Mouse (Mus musculus) adrenal gland, postnatal 10 days (tissue): ENCODE data around the gene Slc27a3. TPM values are rescaled to one million over a fixed set of nuclear protein-coding genes. Genes with fewer than 3 reads are reported as not detected.
"Not testable (repeated sequence)": the region's sequence is repeated elsewhere in the genome, so short reads cannot be mapped to it uniquely, and the experiment has no call there.

Experiments used
- DNase-seq: peaks from one replicate; pipeline ENCODE4 v3.0.0; 2021; ENCODE audit warnings: mixed read lengths
- total RNA-seq, 2 experiments: library from RNA; stranded (reverse); gene quantifications; 2 replicates each; pipeline ENCODE4 v1.2.3; 2021

The Slc27a3 gene
- total RNA-seq, 2 experiments from 2014 or later = 55.2 to 65.9 TPM

DNA sequence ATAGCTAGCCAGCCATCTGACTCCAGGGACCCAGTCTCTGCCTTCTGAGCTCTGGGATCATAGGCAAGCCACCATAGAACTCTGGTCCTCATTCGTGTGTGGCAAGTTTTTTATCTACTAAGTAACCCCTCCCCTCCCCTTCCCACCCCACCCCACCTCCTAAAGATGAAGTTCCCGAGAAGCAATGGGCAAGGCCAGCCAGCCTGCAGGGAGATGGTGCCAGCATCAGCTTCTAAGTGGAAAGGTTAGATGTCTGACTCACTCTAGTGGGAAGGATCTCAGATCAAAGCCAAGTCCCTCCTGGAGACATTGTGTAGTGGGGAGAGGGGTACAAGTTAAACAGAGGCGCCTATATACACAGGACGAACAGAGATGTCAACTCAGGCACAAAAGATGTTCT, 1.3 kb upstream of the Slc27a3 start:
- DNase-seq = peak; percentile 51

DNA sequence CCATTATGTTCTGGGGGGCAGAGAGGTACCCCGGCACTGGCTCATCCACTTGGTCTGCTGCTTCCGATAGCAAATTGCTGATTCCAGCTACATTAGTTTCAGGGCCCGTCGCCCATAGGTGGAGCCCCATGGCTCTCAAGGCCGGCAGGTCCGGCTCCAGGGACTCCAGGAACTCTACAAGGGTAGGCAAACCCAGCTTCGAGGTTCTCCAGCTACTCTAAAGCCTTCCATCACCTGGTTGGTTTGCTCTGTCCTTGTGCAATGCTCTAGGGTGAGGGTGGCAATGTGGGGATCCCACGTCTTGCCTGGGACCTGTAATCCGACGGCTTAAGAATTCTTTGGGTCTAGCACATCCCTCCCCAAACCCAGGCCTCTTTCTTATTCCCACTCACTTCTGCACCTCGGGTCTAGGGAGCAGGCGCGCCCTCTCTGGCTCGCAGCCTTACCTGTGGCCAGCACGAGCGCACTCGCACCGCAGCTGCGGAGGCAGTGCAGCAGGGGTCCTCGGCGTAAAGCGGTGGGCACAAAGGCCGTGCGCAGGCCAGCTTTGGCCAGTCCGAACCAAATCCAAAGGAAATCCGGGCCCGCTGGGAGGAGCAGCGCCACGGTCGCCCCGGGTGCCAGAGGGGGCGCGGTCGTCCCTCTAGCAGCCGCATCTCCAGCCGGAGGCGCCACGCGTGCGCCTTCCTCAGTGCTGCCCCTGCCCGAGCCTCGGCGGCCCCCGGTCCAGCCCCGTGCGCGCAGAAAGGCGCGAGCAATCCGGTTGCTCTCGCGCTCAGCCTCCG, 820 bp downstream of the Slc27a3 start:
- DNase-seq = peak; percentile 72

DNA sequence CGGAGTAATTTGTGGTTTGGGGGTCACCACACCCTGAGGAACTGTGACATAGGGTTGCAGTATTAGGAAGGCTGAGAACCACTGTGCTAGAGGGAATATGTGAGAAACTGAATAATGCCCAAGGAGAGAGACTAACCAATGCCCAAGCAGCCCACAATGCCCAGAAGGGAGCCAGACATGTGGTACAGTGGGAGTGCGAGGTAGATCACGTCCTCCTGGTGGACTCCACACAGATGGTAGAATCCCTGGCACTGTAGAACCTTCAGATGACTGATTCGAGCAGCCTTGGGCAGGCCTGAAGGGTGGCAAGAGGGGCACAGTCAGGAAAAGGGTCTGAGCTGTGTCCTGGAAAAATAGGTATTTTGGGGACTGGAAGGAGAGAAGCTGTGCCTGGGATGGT, 1.5 kb downstream of the Slc27a3 start:
- DNase-seq = no peak

DNA sequence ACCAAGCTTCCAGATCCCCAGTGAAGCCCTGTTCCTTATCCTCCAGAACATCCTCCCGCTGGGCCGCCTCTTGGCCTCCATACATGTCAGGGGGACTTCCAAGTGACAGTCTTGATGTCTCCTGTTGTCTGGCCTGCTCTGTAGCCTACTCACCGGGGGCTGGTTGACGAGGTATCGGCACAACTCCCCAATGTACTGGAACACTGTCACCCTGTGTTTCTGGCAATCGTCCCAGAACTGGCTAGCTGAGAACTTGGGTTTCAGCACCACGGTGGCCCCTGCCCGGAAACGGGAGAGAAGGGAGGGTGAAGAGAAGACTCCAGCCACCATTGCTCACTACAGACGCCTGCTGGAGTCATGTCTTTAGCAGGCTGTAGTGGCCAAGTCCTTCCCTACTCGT, 2.3 kb downstream of the Slc27a3 start:
- DNase-seq = peak; percentile 75

DNA sequence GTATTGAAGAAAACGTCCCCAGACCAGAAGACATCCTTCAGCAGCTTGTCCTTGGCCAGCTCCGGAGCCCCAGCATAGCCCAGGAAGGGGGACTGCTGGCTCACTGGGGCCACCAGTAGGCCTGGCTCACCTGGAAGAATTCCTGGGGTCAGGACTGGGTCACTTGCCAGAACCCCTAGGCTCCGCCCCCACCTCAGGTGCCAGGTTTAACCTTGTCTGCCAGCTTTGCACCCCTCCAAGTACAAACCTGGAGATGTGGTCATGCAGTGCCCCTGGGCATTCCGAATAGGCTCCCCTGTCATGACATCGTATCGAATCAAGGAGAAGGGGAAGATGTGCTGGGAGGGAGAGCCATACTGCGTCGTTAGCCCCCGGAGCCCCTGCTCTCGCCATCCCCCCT, 2.9 kb downstream of the Slc27a3 start:
- DNase-seq = no peak

DNA sequence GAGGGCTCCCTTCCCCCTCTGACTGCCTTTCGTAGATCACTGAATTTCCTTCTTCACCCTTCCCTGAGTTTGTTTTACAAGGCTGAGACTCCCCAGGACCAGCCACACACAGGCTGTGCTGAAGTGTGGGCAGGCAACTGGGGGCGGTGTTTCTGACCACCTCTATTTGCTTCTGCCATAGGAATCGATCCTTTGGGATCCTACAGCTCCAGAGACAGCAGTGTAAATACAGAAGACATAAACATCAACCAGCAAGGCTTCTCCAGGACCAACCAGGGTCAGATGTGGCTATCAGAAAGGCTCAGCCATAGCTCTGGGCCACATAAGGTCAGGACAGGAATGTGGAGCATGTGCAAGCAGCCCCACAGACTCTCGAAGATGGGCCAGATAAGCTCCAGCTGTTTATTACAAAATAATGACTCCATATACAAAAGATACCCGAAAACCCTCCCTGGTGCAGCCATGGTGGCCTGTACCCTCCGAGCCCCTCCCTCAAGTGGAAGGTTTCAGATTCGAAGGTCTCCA, 4.8 kb downstream of the Slc27a3 start:
- DNase-seq = no peak

DNA sequence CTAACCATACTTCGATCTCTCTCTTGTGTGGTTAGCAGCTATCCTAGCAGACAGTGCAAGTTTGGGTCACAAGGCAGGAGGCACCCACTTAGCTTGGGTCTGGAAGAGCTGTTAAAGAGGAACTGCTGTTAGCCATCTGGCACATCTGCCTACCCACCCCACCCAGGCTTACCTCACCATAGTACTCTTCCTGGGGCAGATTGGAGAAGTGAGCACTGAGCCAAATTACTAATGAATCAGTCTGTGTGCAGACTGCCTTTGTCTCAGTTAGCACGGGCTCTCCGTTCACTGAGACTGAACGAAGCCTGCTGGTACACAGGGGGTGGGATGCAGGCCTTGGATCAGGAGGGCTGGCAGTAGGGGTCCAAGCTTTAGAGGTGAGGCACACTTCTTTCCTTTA, 6.0 kb downstream of the Slc27a3 start:
- no peak for DNase-seq

DNA sequence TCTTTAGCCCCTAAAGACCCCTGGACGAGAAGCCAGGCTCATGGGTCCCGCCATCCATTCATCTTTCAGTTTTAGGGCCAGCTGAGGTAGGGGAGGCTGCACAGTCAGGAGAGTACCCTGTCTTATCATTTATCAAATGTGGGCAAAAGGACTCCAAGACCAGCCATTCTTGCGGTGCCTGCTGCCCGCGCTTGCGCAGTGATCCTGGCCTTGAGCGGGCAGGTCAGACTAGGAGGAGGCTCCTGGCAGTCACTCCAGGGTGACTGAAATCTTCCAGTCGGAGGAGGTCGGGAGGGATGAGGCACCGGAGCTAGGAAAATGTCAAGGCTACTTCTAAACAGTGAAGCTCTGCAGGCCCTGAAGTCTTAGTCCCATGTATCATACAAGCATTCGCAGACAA, 8.0 kb downstream of the Slc27a3 start:
- DNase-seq = peak; percentile 82

DNA sequence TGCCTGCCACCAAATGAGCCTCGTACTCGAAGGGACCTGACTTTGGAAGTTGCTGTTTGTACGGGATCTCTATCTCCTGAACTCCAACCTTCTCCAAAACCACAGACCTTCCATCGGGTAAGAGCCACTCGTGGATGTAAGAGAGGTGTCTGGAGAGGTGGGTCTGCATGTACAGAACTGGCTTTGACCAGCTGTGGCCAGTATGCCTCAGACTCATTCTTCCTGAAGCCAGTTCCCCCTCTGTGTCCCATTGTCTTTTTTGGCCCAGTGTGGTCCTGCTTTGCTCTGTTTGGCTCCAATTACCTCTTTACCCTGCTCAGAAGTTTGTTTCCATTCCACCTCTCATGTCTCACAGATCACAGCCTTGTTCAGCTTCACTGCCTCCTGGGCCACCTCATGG, 11.2 kb downstream of the Slc27a3 start:
- no peak for DNase-seq

DNA sequence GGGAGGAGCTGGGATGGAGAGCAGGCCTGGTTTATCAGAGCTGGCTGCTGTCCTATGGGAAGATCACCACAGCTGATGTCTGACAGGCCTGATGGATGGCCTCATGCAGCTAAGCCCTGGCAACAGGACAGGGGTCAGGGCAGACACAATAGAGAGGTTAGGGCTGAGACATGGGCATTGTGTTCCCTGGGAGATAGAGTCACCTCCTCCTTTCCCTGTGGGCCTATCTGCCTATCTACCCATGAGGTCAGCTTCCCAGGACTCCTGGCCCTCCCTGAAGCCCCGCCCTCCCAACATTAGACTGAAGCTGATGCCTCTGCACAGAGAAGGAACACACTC, 13.5 kb downstream of the Slc27a3 start:
- no peak for DNase-seq

DNA sequence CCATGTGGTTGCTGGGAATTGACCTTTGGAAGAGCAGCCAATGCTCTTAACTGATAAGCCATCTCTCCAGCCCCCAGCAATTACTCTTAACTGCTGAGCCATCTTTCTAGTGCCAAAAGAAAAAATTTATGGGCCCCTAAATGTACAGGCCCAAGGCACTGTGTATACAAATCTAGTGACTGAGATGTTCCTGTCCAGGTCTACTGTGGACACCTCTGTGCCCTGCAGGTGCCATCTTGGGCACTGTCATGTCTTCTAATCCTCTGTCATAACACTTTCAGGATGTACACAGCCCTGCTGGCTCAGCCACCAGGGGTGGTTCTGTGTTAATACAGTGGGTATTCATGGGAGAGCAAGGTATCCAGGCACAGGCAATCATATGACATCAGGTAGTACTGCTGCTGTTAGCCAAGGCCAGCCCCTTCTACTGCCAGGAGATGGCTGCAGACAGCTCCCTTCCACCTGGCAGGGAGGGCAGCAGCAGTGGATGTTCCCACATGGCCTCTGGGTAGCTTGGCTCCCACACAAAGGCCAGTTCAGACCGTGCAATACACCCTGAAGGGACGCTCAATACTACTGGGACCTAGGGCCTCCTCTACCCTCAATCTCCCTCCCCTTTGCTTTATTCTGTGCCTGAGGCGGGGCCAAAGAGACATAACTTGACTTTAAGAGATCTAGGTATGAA, 14.0 kb downstream of the Slc27a3 start:
- DNase-seq = no peak

DNA sequence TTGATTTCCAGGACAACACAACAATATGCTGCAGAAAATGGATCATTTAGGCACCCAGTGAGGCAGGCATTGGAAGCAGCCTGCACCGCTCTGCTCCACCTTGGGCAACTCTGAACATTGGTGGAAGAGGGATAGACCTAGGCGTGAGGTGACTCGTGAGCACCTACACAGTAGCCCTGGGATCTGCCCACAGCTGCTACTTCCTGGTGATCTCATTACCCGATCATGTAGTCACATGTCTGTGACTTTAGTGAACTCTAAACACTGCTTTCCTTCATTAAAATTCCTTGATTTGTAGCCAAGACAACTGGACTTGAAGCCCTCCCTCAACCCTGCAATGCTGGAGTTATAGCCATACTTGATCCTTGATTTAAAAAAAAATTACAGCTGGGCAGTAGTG, 15.4 kb downstream of the Slc27a3 start:
- no peak for DNase-seq

DNA sequence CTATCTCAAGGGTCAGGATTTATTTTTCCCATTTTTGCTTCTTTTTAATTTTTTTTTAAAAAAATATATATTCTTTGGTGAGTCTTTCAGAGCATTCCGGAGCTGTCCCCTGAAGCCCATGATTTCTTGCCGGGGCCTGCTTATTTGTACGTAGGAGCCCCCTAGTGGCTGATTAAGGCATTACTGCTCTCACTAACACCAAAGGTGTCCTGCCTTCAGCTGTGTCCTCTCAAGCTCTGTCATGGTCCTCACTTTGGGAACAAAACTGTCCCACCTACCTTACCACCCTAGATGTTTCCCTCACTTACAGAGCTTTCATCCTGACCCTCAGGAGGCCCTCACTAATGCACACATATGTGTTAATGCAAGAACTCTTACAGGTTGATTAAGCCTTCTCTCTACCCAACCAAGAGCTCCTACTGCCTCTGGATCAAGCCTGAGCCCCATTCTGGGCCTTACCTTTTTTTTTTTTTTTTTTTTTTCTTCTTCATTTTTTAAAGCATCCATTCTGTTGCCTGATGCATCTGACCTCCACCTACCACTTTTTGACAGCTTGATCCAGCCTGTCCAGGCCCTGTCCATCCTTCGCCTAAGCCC, 16.2 kb downstream of the Slc27a3 start:
- DNase-seq = peak; percentile 88

DNA sequence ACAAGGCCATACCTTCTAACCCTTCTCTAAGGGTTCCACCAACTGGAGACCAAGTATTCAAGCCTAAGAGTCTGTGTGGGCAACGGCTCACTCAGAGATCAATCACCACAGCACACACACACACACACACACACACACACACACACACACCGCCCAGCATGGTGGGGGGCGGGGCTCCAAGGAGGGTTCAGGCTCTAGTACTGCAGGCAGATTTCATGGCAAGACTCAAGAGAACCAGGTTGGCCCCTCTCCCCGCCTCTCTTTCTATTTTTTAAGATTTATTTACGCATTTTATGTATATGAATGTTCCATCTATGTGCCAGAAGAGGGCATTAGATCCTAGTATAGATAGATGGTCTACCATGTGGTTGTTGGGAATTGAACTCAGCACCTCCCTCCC, 16.9 kb downstream of the Slc27a3 start:
- no peak for DNase-seq

DNA sequence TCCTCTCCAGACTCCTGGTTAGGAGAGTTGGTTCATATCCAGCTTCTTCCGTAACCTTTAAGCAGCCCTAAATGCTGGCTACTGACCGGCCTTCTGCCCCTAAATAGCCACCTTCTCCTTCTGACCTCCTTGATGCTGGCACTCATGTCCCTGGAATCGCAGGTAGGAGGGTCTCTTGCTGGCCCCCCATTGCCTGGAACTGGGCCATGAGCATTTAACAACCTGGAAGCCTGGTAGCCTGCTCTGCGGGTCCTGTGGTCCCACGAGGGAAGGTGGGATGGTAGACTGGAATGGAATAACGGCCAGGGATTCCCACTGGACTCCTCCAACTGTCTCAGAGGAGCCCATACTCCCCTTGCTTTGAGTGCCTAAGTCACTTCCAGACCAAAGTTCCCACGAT, 17.9 kb downstream of the Slc27a3 start:
- DNase-seq = no peak

DNA sequence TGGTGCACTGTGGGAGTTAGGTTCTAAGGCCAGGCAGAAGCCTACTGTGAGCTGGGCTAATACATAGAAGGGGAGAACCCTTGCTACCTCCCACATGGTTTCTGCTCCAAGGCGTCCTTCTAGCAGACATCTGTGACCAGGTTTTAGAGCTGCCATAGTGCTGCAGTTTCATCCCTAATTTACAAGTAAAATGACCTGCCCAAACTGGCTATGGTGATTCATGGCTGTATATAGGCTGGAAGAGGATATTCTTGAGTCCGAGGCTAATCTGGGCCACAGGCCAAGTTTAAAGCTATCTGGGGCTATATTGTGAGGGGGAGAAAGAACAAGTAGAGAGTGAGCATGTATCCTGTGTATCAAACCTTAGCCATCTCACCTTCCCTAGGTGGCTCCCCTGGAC, 20.7 kb downstream of the Slc27a3 start:
- no peak for DNase-seq

DNA sequence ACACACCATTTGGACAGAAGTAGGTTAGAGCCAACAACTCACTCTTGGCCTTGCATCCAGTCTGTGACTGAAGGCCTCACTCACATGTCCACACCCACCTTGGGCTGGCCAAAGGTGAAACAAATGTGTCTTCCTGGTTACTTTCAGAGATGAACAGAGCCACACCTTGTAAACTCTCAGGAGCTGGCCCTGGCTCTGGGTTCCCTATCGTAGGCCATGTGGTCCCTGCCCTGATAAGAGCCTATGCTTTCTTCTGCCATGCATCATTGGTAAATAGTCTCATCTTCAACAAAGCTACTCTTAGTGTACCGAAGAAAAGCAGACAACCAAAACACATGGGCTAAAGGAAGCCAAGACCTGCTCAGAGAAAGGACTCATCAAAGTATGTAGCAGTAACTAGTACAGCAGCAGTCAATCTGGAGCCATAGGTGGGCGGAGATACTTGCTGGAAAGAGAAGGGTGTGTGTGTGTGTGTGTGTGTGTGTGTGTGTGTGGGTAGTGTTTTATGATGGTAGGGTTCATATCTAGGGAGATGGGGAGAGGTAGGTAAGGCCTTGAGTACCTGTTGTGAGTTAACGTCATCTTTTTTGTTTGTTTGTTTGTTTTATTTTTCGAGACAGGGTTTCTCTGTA, 22.6 kb downstream of the Slc27a3 start:
- DNase-seq = no peak

DNA sequence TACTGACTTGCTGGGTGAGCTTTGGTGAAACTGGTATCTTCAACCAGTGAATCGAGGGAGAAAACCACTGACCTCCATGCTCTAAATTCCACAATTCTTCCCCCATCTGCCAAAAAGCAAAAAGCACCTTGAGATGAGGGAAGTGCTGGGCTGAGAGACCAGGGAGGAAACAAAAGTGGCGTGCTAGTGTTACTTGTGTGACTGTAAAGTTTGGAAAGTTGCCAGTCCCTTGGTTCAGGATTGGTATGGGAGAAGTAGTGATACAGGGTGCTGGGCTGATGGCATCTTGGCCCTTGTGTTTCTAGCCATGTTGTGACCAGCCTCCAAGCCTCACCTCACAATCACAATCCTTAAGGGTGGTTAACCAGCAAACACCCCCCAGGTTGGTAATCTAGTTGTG, 27.4 kb downstream of the Slc27a3 start:
- DNase-seq = no peak

DNA sequence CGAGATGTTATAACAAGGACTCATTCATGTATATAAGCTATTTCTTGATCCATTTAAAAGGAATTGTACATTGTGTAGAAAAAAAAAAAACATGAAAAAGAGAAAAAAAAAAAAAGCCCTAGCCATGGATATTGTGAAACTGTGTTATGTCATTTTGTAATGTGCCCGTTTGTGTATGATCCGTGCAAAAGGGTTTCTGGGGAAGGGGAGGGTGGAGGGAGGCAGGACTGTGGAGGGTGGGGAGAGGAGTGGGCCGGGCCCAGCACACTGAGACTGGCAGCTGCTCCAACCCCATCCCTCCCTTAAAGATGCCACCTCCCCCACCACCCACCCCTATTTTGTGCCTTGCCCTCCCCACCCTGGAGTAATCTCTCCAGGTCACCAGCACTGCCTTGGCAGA, 28.3 kb downstream of the Slc27a3 start:
- DNase-seq = no peak

DNA sequence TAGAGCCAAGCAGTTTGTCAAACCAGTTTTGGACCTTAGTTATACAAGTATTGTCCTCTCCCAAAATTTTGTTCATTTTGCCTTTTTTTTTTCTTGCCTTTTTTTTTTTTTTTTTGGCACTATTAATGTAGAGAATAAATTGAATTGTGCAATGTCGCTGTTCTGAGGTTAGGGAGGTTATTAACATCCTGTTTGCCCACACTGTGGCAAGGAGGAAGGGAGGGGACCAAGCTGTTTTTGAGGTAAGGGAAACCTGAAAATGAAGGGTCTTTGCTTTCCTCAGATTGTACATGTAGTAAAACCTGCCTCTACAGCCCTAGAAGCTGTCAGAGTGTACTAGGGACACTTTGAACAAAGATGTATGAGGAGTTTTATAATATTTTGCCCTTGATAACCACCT, 30.5 kb downstream of the Slc27a3 start:
- no peak for DNase-seq

DNA sequence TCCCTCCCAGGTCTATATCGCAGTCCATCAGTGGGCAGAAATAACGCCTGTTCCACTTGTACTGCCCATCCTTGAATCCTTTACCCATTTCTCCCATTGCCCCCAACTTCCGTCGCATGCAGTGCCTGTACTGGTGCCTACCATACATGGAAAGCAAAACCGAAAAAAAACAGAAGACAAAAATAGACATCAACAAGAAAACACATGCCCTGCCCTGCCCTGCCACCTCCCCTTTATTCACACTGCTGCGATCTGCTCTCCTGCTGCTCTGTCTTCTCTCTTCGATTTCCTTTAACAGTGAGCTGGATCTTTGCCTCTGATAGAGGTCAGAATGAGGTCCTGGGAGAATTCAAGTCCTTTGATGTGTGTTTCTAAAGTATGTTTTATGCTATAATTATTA, 31.8 kb downstream of the Slc27a3 start:
- DNase-seq = no peak

DNA sequence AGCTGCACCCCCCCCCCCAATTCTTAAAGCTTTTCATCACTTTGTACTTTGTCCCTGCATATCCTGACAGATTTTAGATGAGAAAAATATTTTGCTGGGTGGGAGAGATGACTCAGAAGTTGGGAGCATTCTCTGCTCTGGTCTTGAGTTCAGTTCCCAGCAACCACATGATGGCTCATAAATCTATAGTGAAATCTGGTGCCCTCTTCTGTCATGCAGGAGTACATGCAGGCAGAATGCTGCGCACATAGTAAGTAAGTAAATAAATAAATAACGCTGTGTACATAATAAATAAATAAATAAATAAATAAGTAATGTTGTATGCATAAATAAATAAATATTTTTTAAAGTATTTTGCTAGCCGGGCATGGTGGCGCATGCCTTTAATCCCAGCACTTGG, 41.9 kb downstream of the Slc27a3 start:
- no peak for DNase-seq

DNA sequence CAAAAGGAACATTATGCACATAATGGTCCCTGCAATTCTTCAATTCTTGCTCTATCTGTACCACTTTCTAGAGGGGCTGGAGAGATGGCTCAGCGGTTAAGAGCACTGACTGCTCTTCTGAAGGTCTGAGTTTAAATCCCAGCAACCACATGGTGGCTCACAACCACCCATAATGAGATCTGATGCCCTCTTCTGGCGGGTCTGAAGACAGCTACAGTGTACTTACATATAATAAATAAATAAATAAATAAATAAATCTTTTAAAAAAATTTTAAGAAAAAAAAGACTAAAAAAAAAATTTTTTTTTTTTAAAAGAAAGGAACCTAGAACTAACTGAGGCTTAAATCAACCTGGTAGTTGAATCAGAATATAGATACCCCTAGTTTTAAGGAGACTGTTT, 46.9 kb downstream of the Slc27a3 start:
- not testable (repeated sequence) for DNase-seq
